Comparison of ENCODE assay signal across 8 mouse cellular contexts in the genomic region with DNA sequence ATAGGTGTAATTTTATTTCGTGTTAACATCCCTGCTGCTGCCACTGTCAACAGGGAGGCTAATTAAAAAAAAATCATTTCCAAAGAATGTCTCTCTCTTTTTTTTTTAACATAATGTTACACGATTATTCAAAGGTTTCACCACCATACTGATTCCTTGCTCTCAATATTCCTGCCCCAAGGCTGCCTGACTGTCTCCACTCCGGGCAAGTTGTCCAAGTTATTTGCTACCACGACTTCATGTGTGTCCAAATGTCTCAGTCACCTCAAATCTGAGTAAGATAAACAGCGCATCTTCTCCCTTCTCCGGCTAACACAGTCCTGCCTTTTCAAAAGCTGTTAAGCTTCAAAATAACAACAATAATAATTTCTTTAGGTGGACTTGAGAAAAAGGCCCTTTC.
A peak's percentile ranks its signal among the peaks of the same experiment; 100 is the strongest.
DNase-seq lines count a peak whose midpoint lies in the region; ATAC-seq and TF ChIP-seq lines count a peak whose summit lies in the region.

No protein-coding gene starts in this region.

- TF ChIP-seq EP300 in heart, postnatal 0 days (IDR thresholded peaks at IDR 0.05; ENCODE audit: low read depth): no peak

- TF ChIP-seq CTCF in kidney, adult 2 months (conservative IDR thresholded peaks at IDR 0.05; ENCODE audit: insufficient read depth, insufficient read length, low read depth, low read length): no peak
- no peak for TF ChIP-seq CTCF in cortical plate, adult 2 months (IDR thresholded peaks at IDR 0.05; ENCODE audit: extremely low read depth, insufficient read depth, low read length)
- no peak for TF ChIP-seq CTCF in heart, postnatal 0 days (IDR thresholded peaks at IDR 0.05; ENCODE audit: low read depth)

- no peak for ATAC-seq in heart, postnatal 0 days (ENCODE audit: insufficient read depth, low read depth)
- ATAC-seq in midbrain, embryonic 12.5 days (ENCODE audit: low FRiP score, low read depth): no peak
- no peak for ATAC-seq in frontal cortex, adult (ENCODE audit: low TSS enrichment)

- H3K27ac ChIP-seq in kidney, adult 2 months (ENCODE audit: insufficient read depth, low read depth, low read length): peak overlapping the region; percentile 95
- no peak overlapping the region for H3K27ac ChIP-seq in cortical plate, adult 2 months (ENCODE audit: insufficient read depth, low read length)
- peak overlapping the region; percentile 92 for H3K27ac ChIP-seq in heart, postnatal 0 days (ENCODE audit: low read depth)
- H3K27ac ChIP-seq in midbrain, embryonic 12.5 days (replicated peaks): no peak overlapping the region

- H3K36me3 ChIP-seq in kidney, adult 2 months (ENCODE audit: control insufficient read depth, insufficient read depth, low read length): no peaks in the 10 kb centered on the region
- H3K36me3 ChIP-seq in heart, postnatal 0 days (replicated peaks; ENCODE audit: control insufficient read depth, insufficient read depth, low read length): no peaks in the 10 kb centered on the region
- no peaks in the 10 kb centered on the region for H3K36me3 ChIP-seq in midbrain, embryonic 12.5 days

- peak overlapping the region; percentile 63 for H3K4me3 ChIP-seq in kidney, adult 2 months (ENCODE audit: insufficient read depth, low read depth, low read length)
- H3K4me3 ChIP-seq in cortical plate, adult 2 months (ENCODE audit: insufficient read depth, low read length): 0 out of 2 replicates have a peak overlapping the region, but pooled peaks have one; percentile 39
- peak overlapping the region; percentile 85 for H3K4me3 ChIP-seq in heart, postnatal 0 days (ENCODE audit: low read depth, low read length)
- H3K4me3 ChIP-seq in midbrain, embryonic 12.5 days: peak overlapping the region; percentile 56

- peak overlapping the region; percentile 75 for H3K9ac ChIP-seq in heart, postnatal 0 days (replicated peaks; ENCODE audit: low read depth, low read length)
- H3K9ac ChIP-seq in midbrain, embryonic 12.5 days (replicated peaks): peak overlapping the region; percentile 66

- TF ChIP-seq POLR2A in kidney, adult 2 months (IDR thresholded peaks at IDR 0.05; ENCODE audit: low read depth, low read length): no peak
- no peak for TF ChIP-seq POLR2A in cortical plate, adult 2 months (IDR thresholded peaks at IDR 0.05; ENCODE audit: extremely low read depth, insufficient read depth, low read length)

- H3K4me1 ChIP-seq in kidney, adult 2 months (ENCODE audit: control insufficient read depth, insufficient read depth, low read length): peaks cover 3% of the 10 kb centered on the region; the same call in 1 of the 2 replicates
- no peaks in the 10 kb centered on the region for H3K4me1 ChIP-seq in cortical plate, adult 2 months (ENCODE audit: control insufficient read depth, insufficient read depth, low read length)
- no peaks in the 10 kb centered on the region for H3K4me1 ChIP-seq in heart, postnatal 0 days (ENCODE audit: control insufficient read depth, insufficient read depth)
- H3K4me1 ChIP-seq in midbrain, embryonic 12.5 days: peaks cover 24% of the 10 kb centered on the region

- peak; percentile 18 for DNase-seq in kidney, adult 2 months
- no peak for DNase-seq in kidney, postnatal 36 days
- no peak for DNase-seq in heart, postnatal 0 days (ENCODE audit: low spot score)
- DNase-seq in B cell, adult 2 months: no peak
- no peak for DNase-seq in thymus, postnatal 4 days

- WGBS in kidney, adult 2 months: 23% methylated on average over 6 of the region's 6 CpGs
- WGBS in heart, postnatal 0 days: 23% methylated on average over 6 of the region's 6 CpGs
- 9% methylated on average over 6 of the region's 6 CpGs for WGBS in midbrain, embryonic 12.5 days

- peak overlapping the region; percentile 74 for H3K4me2 ChIP-seq in heart, postnatal 0 days (ENCODE audit: low read depth, low read length)
- H3K4me2 ChIP-seq in midbrain, embryonic 12.5 days (replicated peaks): peak overlapping the region; percentile 91

- no peaks in the 10 kb centered on the region for H3K9me3 ChIP-seq in heart, postnatal 0 days (replicated peaks; ENCODE audit: control insufficient read depth, low read length)
- no peaks in the 10 kb centered on the region for H3K9me3 ChIP-seq in midbrain, embryonic 12.5 days

- no peaks in the 10 kb centered on the region for H3K27me3 ChIP-seq in kidney, adult 2 months (replicated peaks; ENCODE audit: control insufficient read depth, insufficient read depth, low read length)
- no peaks in the 10 kb centered on the region for H3K27me3 ChIP-seq in heart, postnatal 0 days (ENCODE audit: control insufficient read depth, insufficient read depth, low read length)
- peaks cover 3% of the 10 kb centered on the region for H3K27me3 ChIP-seq in midbrain, embryonic 12.5 days

Comparison
In these comparisons a context has a peak if more than half of its experiments do, and no peak if none do; other contexts are left out.
1. H3K27ac ChIP-seq: peak in kidney, adult 2 months (single experiment) and heart, postnatal 0 days (single experiment); none in cortical plate, adult 2 months (single experiment) and midbrain, embryonic 12.5 days (single experiment).
2. Peak in every context shown above with its lines, with median percentiles within 50 percentile points of each other: H3K4me3 ChIP-seq.